Mouse (Mus musculus) layer of hippocampus, postnatal 10 days (tissue): ENCODE results near the gene Gm28230. TPM values are rescaled to one million over a fixed set of nuclear protein-coding genes. Genes with fewer than 3 reads are reported as not detected.

Experiments
- DNase-seq, 2 experiments: peaks; one replicate each; pipeline ENCODE4 v3.0.0; 2021; ENCODE audit warnings: low spot score in 2 of 2
- total RNA-seq, 2 experiments: library from RNA; stranded (reverse); gene quantifications; 2 replicates each; pipeline ENCODE4 v1.2.3; 2021

The Gm28230 gene
- total RNA-seq, 2 experiments from 2014 or later = not detected

DNA sequence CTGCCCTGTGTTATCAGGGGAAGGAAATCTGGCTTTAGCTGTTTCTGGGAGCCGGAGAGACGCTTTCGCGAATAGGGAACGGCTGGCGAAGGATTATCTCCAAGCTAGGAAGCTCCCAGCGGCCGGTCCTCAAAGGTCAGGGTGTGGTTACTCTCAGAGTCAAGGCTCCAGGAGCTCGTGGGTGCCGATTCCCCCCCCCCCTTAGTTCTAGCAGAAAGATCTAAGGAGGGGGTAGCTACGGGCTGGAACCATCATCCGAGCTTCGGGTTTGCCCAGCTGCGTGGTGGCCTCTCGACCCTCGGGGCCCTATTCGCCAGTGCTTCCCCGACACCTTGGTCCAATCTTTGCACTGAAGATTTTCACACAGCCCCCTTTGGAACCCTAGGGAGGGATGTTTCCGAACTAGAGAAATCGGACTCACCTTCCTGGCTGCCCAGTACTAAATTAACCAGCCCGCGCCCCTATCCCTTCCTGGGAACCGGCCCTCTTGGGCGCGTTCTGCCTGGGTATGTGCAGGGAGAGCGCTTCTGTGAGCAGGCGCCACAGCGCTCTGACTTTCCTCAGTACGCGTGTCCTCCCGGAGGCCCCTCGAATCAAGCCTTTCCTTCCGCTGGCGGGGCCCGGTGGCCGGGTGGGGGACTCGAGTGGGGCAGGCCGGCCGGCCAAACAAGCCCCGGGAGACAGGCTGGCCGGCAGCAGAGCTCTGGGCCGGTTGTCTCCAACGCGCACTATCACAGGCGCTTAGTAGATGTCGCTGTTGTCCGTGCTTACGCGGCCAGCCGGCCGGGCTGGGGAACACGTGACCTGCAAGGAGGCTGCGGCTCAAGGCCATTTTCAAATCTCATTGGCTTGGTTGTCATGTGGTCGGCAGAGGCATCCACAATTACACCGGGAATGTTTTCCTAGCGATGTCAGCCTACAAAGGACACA, 35.2 kb upstream of the Gm28230 start, which contains the start of gene Hoxd10:
Gene Hoxd10 (plus strand): TSS at position 903 of the 930 bp plus-strand sequence.
- DNase-seq = peak in 1 of 2 experiments; percentile 20

DNA sequence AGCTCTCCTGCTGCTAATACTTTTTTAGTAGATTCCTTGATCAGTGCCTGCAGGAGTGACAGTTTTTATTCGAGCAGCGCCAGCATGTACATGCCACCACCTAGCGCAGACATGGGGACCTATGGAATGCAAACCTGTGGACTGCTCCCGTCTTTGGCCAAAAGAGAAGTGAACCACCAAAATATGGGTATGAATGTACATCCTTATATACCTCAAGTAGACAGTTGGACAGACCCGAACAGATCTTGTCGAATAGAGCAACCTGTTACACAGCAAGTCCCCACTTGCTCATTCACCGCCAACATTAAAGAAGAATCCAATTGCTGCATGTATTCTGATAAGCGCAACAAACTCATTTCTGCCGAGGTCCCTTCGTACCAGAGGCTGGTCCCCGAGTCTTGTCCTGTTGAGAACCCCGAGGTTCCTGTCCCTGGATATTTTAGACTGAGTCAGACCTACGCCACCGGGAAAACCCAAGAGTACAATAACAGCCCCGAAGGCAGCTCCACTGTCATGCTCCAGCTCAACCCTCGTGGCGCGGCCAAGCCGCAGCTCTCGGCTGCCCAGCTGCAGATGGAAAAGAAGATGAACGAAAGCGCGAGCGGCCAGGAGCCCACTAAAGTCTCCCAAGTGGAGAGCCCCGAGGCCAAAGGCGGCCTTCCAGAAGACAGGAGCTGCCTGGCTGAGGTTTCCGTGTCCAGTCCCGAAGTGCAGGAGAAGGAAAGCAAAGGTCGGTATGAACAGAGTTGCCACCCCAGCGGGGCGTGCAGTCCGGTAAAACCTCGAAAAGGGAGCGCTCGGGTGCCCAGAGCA, 34.3 kb upstream of the Gm28230 start:
- DNase-seq = no peak

DNA sequence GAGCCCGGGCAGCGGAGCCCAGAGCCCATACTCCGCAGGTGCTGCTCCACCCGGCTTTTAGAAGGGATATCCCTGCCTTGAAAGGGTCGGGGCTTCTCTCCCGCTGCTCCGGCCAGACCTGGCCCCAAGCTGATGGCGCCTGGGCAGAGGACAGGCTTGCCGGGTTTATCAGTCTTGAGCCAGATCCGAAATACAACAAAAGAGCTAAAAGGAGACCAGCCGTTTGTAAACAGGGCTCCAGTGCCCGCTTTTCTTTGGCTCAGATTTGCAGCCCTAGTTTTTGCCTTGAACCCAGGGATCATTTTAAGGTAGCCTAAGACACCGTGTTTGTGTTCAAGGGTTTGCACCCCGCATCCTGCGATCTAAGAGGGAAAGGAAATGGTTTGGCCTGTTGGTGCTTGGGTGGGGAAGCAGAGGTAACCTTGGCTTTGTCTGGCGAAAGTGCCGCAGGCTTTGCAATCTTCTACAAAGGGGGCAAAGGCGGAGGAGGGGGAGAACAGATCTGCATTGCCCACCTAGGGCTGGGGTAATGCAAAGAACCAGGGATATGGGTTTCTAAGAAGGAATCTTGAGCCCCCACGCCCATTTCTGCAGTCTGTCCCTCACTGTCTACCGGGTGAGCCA, 33.6 kb upstream of the Gm28230 start:
- no peak for DNase-seq

GRCm38 (mm10) chr2:74693432-74693827, 33.1 kb upstream of the Gm28230 start:
- no peak for DNase-seq

GRCm38 (mm10) chr2:74694066-74694465, 32.5 kb upstream of the Gm28230 start:
- DNase-seq = no peak

DNA sequence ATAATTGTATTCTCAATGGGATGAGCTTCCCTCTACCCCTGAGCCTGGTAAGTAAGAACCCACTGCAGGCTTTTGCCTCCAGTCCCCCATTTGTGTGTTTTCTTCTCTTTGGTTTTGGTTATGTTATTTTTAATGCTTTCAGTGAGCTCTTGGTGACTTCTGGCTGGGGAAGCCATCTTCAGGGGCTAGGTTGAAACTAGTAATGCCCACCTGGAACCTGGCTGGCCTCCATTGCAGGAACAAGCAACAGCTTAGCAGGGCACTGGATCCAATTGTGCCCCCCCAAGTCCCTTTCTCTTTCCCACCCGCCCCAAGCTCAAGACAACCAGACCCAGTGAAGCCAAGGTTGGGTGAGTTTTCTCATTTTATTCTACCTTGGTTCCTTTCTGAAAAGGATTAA, 31.1 kb upstream of the Gm28230 start:
- DNase-seq = no peak

DNA sequence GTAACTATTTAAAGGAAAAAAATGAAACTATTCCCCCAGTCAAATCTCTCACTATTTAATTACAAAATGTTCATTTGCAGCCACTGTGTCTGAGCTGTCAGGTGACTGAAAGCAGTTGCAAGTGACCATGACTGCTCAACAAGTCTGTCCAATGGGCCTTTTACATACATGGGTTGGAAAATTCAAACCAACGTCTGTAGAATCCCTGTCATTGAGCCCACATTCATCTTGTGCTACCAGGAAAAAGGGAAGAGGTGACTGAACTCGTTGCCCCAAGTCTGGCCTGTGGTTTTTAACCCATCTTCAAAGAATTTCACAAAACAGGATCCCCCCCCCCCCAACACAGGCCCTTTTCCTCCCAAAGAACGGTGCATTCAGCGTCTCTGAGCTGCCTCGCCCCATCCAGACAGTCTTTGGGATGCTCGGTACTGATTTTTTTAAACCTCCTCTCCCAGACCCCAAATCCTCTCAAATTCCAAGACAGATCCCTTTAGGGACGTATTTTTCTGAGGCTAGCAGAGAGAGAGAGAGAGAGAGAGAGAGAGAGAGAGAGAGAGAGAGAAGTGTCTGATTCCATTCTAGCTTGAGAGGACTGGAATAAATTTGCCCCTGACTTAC, 30.6 kb upstream of the Gm28230 start:
- DNase-seq = no peak

- DNase-seq = no peak
Observed at GRCm38 (mm10) chr2:74696442-74697335, 29.8 kb upstream of the Gm28230 start.

DNA sequence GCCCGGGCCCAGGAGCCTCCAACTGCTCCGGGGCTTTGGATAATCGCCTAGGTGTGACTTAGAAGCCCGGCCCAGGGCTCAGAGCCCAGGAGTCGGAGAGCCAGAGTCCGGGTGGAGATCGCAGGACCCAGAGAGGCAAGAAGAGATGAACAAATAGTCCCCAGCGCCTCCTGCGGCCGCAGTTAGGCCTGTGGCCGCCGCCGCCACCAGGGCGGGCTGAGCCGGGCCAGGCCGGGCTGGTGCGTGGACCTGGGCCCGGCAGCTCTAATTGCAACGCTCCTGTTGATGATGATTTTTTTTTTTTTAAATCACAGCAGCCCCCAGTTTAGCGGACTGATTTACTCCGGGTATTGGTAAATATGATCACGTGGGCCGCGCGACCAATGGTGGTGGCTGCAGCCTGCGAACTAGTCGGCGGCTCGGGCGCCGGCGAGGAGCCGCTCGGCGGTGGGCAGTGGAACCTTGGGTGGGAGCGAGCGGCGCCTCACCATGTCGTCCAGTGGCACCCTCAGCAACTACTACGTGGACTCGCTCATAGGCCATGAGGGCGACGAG, 28.9 kb upstream of the Gm28230 start, which contains the start of gene Hoxd9:
Gene Hoxd9 (plus strand): TSS at position 161 of the 555 bp plus-strand sequence.
- DNase-seq = no peak

GRCm38 (mm10) chr2:74698201-74699052, 28.1 kb upstream of the Gm28230 start:
- DNase-seq = no peak

- DNase-seq = no peak
Observed at GRCm38 (mm10) chr2:74699053-74699430, 27.5 kb upstream of the Gm28230 start.

- DNase-seq = no peak
Observed at GRCm38 (mm10) chr2:74699664-74700545, 26.6 kb upstream of the Gm28230 start.

DNA sequence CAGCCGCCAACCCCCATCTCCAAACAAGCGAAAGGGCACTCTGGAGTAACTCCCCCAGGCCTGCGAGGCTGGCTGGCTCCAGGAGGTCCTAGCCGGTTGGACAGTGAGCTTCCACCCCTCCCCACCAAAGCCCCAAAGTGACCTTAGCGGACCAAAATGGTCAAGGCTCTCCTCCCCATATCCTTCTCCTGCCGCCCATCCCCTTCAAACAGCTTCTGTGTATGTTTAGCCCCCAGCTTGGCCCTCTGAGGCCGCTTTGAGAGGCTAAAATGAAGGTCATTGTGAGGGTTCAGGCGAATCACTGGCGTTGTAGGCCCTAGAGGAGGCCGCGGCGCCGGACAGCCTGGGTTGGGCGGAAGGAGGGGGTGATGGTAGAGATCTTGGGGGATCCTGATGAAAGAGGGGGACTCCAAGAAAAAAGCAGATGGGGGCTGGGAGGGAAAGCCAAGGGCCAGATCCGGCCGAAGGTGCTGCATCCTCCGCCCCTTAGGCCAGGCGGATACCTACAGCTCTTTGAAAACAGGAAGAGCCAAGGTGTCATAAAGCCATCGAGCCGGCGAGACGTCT, 25.9 kb upstream of the Gm28230 start:
- no peak for DNase-seq

- peak; percentile 88 to 89 for DNase-seq
Observed at GRCm38 (mm10) chr2:74701949-74702819, 24.3 kb upstream of the Gm28230 start.

DNA sequence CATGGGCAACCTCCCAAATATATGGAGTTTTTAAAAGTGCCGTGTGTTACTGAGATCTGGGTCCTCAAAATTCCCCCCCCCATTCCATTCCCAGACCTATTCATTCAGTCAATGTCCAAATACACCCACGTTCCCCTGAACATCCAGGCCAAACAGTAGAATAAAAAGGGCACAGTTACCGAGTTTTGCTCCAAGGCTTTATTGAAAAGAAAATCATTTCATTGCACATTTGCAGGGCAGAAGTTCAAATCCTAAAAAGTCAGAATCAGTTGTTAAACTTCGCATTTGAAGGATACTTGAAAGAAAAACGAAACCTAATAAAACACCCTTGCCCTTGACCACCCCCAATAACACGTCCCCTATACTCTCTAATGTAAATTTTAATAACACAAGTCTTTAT, 23.7 kb upstream of the Gm28230 start:
- no peak for DNase-seq

DNA sequence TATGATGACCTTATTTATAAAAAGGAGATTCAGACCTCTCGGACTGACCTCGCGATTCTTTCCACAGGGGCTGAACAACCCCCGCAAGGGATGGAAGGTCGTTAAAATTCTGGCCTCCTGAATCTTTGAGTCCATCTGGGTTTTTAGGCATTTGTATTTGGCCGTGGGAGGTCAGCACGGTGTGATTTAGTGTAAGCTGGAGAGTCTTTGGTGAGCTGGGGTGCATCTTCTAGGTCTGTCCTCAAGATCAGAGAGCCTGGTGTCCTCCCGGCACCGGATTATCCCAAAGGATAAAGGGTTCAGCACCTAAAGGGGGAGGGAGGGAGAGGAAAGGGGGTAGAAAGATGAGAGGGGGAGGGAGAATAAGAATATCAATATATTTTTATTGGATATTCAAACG, 23.2 kb upstream of the Gm28230 start:
- DNase-seq = no peak
